Mouse (Mus musculus) CH12.LX (cell line): ENCODE data around the gene Slc16a12. TPM values are rescaled to one million over a fixed set of nuclear protein-coding genes. Genes with fewer than 3 reads are reported as not detected.

Experiments
- DNase-seq: peaks from one replicate; pipeline ENCODE4 v3.0.0-alpha.2; 2013; ENCODE audit errors: extremely low read depth
- H3K27ac ChIP-seq: 2 replicates; pipeline ENCODE4 v1.5.1; 2012; ENCODE audit warnings: low read depth, mild to moderate bottlenecking, control low read depth, moderate library complexity; ENCODE audit not compliant: insufficient read depth
- H3K27me3 ChIP-seq: replicated peaks from 2 replicates; pipeline ENCODE3; 2012; ENCODE audit warnings: inconsistent platforms
- H3K36me3 ChIP-seq, 2 experiments: replicated peaks in 1 of 2; 2 replicates each; pipeline versions ENCODE3 to v1.6.1; 2012; ENCODE audit warnings: inconsistent platforms in 1 of 2, low read length in 1 of 2, mild to moderate bottlenecking in 1 of 2, mixed read lengths in 1 of 2, moderate library complexity in 1 of 2; ENCODE audit not compliant: control insufficient read depth in 1 of 2, insufficient read depth in 1 of 2
- H3K4me1 ChIP-seq, 2 experiments: 2 replicates each; pipeline ENCODE4 v1.6.1; 2012; ENCODE audit warnings: inconsistent platforms in 1 of 2, moderate library complexity in 1 of 2; ENCODE audit not compliant: insufficient read depth in 2 of 2, control insufficient read depth in 1 of 2
- H3K4me2 ChIP-seq: 2 replicates; pipeline ENCODE4 v1.6.1; 2012; ENCODE audit warnings: low read depth, mild to moderate bottlenecking, control low read depth; ENCODE audit not compliant: poor library complexity, insufficient read depth, severe bottlenecking
- H3K4me3 ChIP-seq, 3 experiments: fragments of 150-350 bp in 1 of 3; sonication (generic) in 1 of 3; replicated peaks in 1 of 3; 2 replicates each; pipeline versions ENCODE3 to v1.5.1; 2011 to 2012; ENCODE audit warnings: low read depth in 2 of 3, low read length in 2 of 3, mild to moderate bottlenecking in 2 of 3, moderate library complexity in 2 of 3, control low read depth in 1 of 3, improper control_type of control experiment in 1 of 3, inconsistent platforms in 1 of 3, mixed read lengths in 1 of 3; ENCODE audit not compliant: poor library complexity in 1 of 3
- H3K79me2 ChIP-seq: replicated peaks from 2 replicates; pipeline ENCODE4 v1.6.1; 2012; ENCODE audit warnings: mild to moderate bottlenecking, moderate library complexity; ENCODE audit not compliant: control insufficient read depth, poor library complexity, insufficient read depth, severe bottlenecking; ENCODE audit errors: extremely low read depth
- H3K9ac ChIP-seq: 2 replicates; pipeline ENCODE4 v1.6.1; 2012; ENCODE audit warnings: low read depth, mild to moderate bottlenecking, control low read depth, moderate library complexity; ENCODE audit not compliant: insufficient read depth
- H3K9me3 ChIP-seq: replicated peaks from 2 replicates; pipeline ENCODE3; 2012; ENCODE audit warnings: low read length, inconsistent platforms, mixed read lengths
- BHLHE40 ChIP-seq: IDR thresholded peaks from 2 replicates; pipeline ENCODE4 v1.6.1; 2011; ENCODE audit warnings: mild to moderate bottlenecking, low read depth, low read length, improper control_type of control experiment
- CTCF ChIP-seq, 2 experiments: IDR thresholded peaks in 1 of 2; conservative IDR thresholded peaks in 1 of 2; 2 replicates each; pipeline ENCODE4 v1.5.1; 2011 to 2012; ENCODE audit warnings: low read depth in 2 of 2, low read length in 2 of 2, improper control_type of control experiment in 1 of 2, inconsistent platforms in 1 of 2, mild to moderate bottlenecking in 1 of 2, moderate library complexity in 1 of 2
- E2F4 ChIP-seq: IDR thresholded peaks from 2 replicates; pipeline ENCODE4 v1.6.1; 2011; ENCODE audit warnings: low read depth, low read length, improper control_type of control experiment; ENCODE audit not compliant: insufficient replicate concordance
- EP300 ChIP-seq: IDR thresholded peaks from 2 replicates; pipeline ENCODE4 v1.6.1; 2011; ENCODE audit warnings: low read length, improper control_type of control experiment
- ETS1 ChIP-seq: conservative IDR thresholded peaks from 2 replicates; pipeline ENCODE4 v1.6.1; 2012; ENCODE audit warnings: low read depth, mild to moderate bottlenecking, inconsistent platforms, low read length, improper control_type of control experiment, moderate library complexity
- GABPA ChIP-seq: IDR thresholded peaks from 2 replicates; pipeline ENCODE4 v1.6.1; 2012; ENCODE audit warnings: low read depth, low read length, improper control_type of control experiment, inconsistent platforms; ENCODE audit not compliant: insufficient replicate concordance
- JUND ChIP-seq: conservative IDR thresholded peaks from 2 replicates; pipeline ENCODE4 v1.6.1; 2011; ENCODE audit warnings: low read depth, low read length, improper control_type of control experiment
- MAFK ChIP-seq: IDR thresholded peaks from 2 replicates; pipeline ENCODE4 v1.6.1; 2011; ENCODE audit warnings: low read length, improper control_type of control experiment; ENCODE audit not compliant: insufficient replicate concordance
- MEF2A ChIP-seq: IDR thresholded peaks from 2 replicates; pipeline ENCODE4 v1.6.1; 2014; ENCODE audit warnings: low read depth, mild to moderate bottlenecking, inconsistent platforms, low read length, improper control_type of control experiment, borderline replicate concordance
- MXI1 ChIP-seq: IDR thresholded peaks from 2 replicates; pipeline ENCODE4 v1.6.1; 2011; ENCODE audit warnings: mild to moderate bottlenecking, low read depth, low read length, improper control_type of control experiment
- MYC ChIP-seq: IDR thresholded peaks from 2 replicates; pipeline ENCODE4 v1.6.1; 2011; ENCODE audit warnings: low read depth, mild to moderate bottlenecking, improper control_type of control experiment, low read length
- PAX5 ChIP-seq: IDR thresholded peaks from 2 replicates; pipeline ENCODE4 v1.6.1; 2012; ENCODE audit warnings: low read length, inconsistent platforms, mixed read lengths
- POLR2AphosphoS2 ChIP-seq: IDR thresholded peaks from 2 replicates; pipeline ENCODE4 v1.6.1; 2011; ENCODE audit warnings: low read depth, low read length, improper control_type of control experiment
- SMC3 ChIP-seq: IDR thresholded peaks from 2 replicates; pipeline ENCODE4 v1.6.1; 2011; ENCODE audit warnings: low read depth, low read length, improper control_type of control experiment
- TBP ChIP-seq: conservative IDR thresholded peaks from 2 replicates; pipeline ENCODE4 v1.6.1; 2011; ENCODE audit warnings: low read depth, low read length, improper control_type of control experiment
- TCF12 ChIP-seq: IDR thresholded peaks from 2 replicates; pipeline ENCODE4 v1.6.1; 2014; ENCODE audit warnings: low read depth, mild to moderate bottlenecking, inconsistent platforms, low read length, improper control_type of control experiment
- USF2 ChIP-seq: conservative IDR thresholded peaks from 2 replicates; pipeline ENCODE4 v1.6.1; 2011; ENCODE audit warnings: low read depth, low read length, improper control_type of control experiment
- ZMIZ1 ChIP-seq: IDR thresholded peaks from 2 replicates; pipeline ENCODE4 v1.6.1; 2012; ENCODE audit warnings: low read depth, mild to moderate bottlenecking, inconsistent platforms, low read length, improper control_type of control experiment
- dilution Hi-C: fragments of 300-500 bp; cut with MboI; formaldehyde crosslinking; loops from 2 replicates; pipeline ENCODE4 v1.14.3; 2020; ENCODE audit warnings: low sequenced_read_pairs; ENCODE audit not compliant: extremely low pct_unique_long_range_greater_than_20kb, extremely low pct_ligation_motif_present
- in situ Hi-C: fragments of 300-500 bp; cut with MboI; formaldehyde crosslinking; loops from 3 replicates; pipeline ENCODE4 v1.14.3; 2019; ENCODE audit warnings: low sequenced_read_pairs, low pct_ligation_motif_present, low pct_unique_long_range_greater_than_20kb, mixed read lengths
- polyA plus RNA-seq: library from polyadenylated mRNA; unstranded; fragments of >175 nt; gene quantifications from 2 replicates; pipeline ENCODE4 v1.2.1, GENCODE M21; 2012; ENCODE audit warnings: low read depth; ENCODE audit not compliant: insufficient read length
- total RNA-seq, 2 experiments: library from RNA; depleted of rRNA; stranded (reverse); fragments of 300-350 nt in 1 of 2; fragments of >200 nt in 1 of 2; gene quantifications; 2 replicates each; pipeline ENCODE4 v1.2.3; 2012 to 2014

The Slc16a12 gene
- total and polyA plus RNA-seq, 3 experiments = 0.08 TPM; not detected in 1

DNA sequence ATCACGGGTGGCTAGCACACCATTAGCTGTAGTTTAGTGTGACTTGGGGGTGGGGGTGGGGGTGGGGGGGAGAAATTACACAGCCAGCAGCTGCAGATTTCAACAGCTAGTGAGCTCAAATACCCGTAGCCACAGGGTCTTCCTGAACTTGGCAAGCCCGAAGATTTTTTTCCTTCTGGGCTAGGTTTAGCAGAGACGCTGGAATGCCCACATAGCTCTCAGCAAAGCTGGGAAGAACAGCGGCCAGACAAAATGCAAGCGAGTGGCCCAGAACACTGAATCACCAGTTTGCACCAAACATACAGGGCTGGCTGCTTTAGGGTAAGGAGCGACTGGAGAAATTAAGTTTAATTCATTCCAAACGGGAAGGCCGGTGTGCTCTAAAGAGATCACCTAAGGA is 888 bp downstream of the Slc16a12 start:
- Histone ChIP-seq H3K9ac (no peak overlapping the region), H3K79me2 (no peaks in the 10 kb centered on the region), H3K4me3 (no peak overlapping the region), H3K36me3 (no peaks in the 10 kb centered on the region), H3K4me2 (no peak overlapping the region), H3K4me1 (no peaks in the 10 kb centered on the region), H3K27ac (no peak overlapping the region), H3K9me3 (no peaks in the 10 kb centered on the region), H3K27me3 (no peaks in the 10 kb centered on the region)
- TF ChIP-seq MAFK (no peak), BHLHE40 (no peak), MYC (no peak), ZMIZ1 (no peak), TCF12 (no peak), JUND (no peak), ETS1 (no peak), CTCF (conservative IDR thresholded peaks at IDR 0.05 in 1 of 2, IDR thresholded peaks at IDR 0.05 in 1 of 2; ENCODE audit: low read depth in 2 of 2, low read length in 2 of 2) (no peak), MXI1 (no peak), E2F4 (no peak), POLR2AphosphoS2 (no peak), GABPA (no peak), SMC3 (no peak), TBP (no peak), USF2 (no peak), PAX5 (no peak), MEF2A (no peak), EP300 (no peak)
- in situ Hi-C loops (no loop called here), dilution Hi-C loops (no loop called here)
- DNase-seq = no peak

GRCm38 (mm10) chr19:34745012-34745411 is 2.1 kb downstream of the Slc16a12 start:
- Histone ChIP-seq H3K4me1 (no peaks in the 10 kb centered on the region), H3K4me3 (no peak overlapping the region), H3K9me3 (peaks cover 2% of the 10 kb centered on the region), H3K4me2 (no peak overlapping the region), H3K27ac (no peak overlapping the region), H3K79me2 (no peaks in the 10 kb centered on the region), H3K36me3 (no peaks in the 10 kb centered on the region), H3K9ac (no peak overlapping the region), H3K27me3 (no peaks in the 10 kb centered on the region)
- TF ChIP-seq MAFK = no peak
- in situ Hi-C loops (no loop called here), dilution Hi-C loops (no loop called here)
- DNase-seq = no peak
